Mouse (Mus musculus) c-Kit-positive CD71-positive TER-119-negative erythroid progenitor cells, embryonic 14.5 days (primary cell): ENCODE data around the gene Rab8b.
A peak's percentile ranks its signal among the peaks of the same experiment; 100 is the strongest.
"Not testable (repeated sequence)": the region's sequence is repeated elsewhere in the genome, so short reads cannot be mapped to it uniquely, and the experiment has no call there.

Experiments used
- DNase-seq: peaks from one replicate; pipeline ENCODE4 v3.0.0-alpha.2; 2013; ENCODE audit warnings: low read depth

Rab8b gene

GRCm38 (mm10) chr9:66917216-66917891 is 2.1 kb downstream of the Rab8b start:
- peak; percentile 30 for DNase-seq

- DNase-seq = peak; percentile 78
Observed at GRCm38 (mm10) chr9:66915869-66916785, 3.4 kb downstream of the Rab8b start.

- no peak for DNase-seq
Observed at GRCm38 (mm10) chr9:66915401-66915800, 4.1 kb downstream of the Rab8b start.

GRCm38 (mm10) chr9:66914540-66914939 is 4.9 kb downstream of the Rab8b start:
- DNase-seq = no peak

GRCm38 (mm10) chr9:66913254-66913934 is 6.1 kb downstream of the Rab8b start:
- peak; percentile 21 for DNase-seq

GRCm38 (mm10) chr9:66912304-66912703 is 7.2 kb downstream of the Rab8b start:
- no peak for DNase-seq

- no peak for DNase-seq
Observed at GRCm38 (mm10) chr9:66910677-66911076, 8.8 kb downstream of the Rab8b start.

GRCm38 (mm10) chr9:66909922-66910321 is 9.6 kb downstream of the Rab8b start:
- DNase-seq = no peak

- no peak for DNase-seq
Observed at GRCm38 (mm10) chr9:66907746-66908397, 11.6 kb downstream of the Rab8b start.

GRCm38 (mm10) chr9:66907126-66907525 is 12.4 kb downstream of the Rab8b start:
- no peak for DNase-seq

- DNase-seq = no peak
Observed at GRCm38 (mm10) chr9:66905990-66906389, 13.5 kb downstream of the Rab8b start.

- no peak for DNase-seq
Observed at GRCm38 (mm10) chr9:66899526-66899925, 20.0 kb downstream of the Rab8b start.

- DNase-seq = peak; percentile 30
Observed at GRCm38 (mm10) chr9:66899072-66899471, 20.4 kb downstream of the Rab8b start.

- DNase-seq = no peak
Observed at GRCm38 (mm10) chr9:66897851-66898250, 21.6 kb downstream of the Rab8b start.

- DNase-seq = no peak
Observed at GRCm38 (mm10) chr9:66896951-66897350, 22.5 kb downstream of the Rab8b start.

- DNase-seq = peak; percentile 71
Observed at GRCm38 (mm10) chr9:66895995-66896394, 23.5 kb downstream of the Rab8b start.

- peak; percentile 68 for DNase-seq
Observed at GRCm38 (mm10) chr9:66895035-66895779, 24.3 kb downstream of the Rab8b start.

- no peak for DNase-seq
Observed at GRCm38 (mm10) chr9:66894421-66894820, 25.1 kb downstream of the Rab8b start.

- not testable (repeated sequence) for DNase-seq
Observed at GRCm38 (mm10) chr9:66892456-66892855, 27.0 kb downstream of the Rab8b start.

GRCm38 (mm10) chr9:66887960-66888610 is 31.4 kb downstream of the Rab8b start:
- DNase-seq = no peak
